Mouse (Mus musculus) E14TG2a.4 (cell line): ENCODE results near the gene Efnb2.

Experiments used
- H3K27me3 ChIP-seq: 2 replicates; pipeline ENCODE4 v1.6.1; 2014; ENCODE audit warnings: low read length, control low read depth; ENCODE audit not compliant: insufficient read depth
- H3K36me3 ChIP-seq: 2 replicates; pipeline ENCODE4 v1.6.1; 2014; ENCODE audit warnings: low read length, control low read depth; ENCODE audit not compliant: insufficient read depth
- H3K4me1 ChIP-seq: replicated peaks from 2 replicates; pipeline ENCODE4 v1.6.1; 2014; ENCODE audit warnings: low read depth, low read length, control low read depth
- H3K4me3 ChIP-seq: replicated peaks from 2 replicates; pipeline ENCODE4 v1.5.1; 2014; ENCODE audit warnings: mild to moderate bottlenecking, low read length
- H3K9me3 ChIP-seq: 2 replicates; pipeline ENCODE4 v1.6.1; 2014; ENCODE audit warnings: low read length, control low read depth
- CTCF ChIP-seq: conservative IDR thresholded peaks from 2 replicates; pipeline ENCODE4 v1.5.1; 2014; ENCODE audit warnings: low read length
- NANOG ChIP-seq: IDR thresholded peaks from 2 replicates; pipeline ENCODE4 v1.6.1; 2014; ENCODE audit warnings: borderline replicate concordance, low read length, mixed read lengths
- POU5F1 ChIP-seq: IDR thresholded peaks from 2 replicates; pipeline ENCODE4 v1.6.1; 2014; ENCODE audit warnings: low read length, borderline replicate concordance

Efnb2 gene

GRCm38 (mm10) chr8:8661103-8661758 is at the start of gene Efnb2:
TSS of gene Efnb2 (minus strand) at chr8:8661242.
- Histone ChIP-seq H3K4me3 (peak within 1 kb of the TSS; percentile 90), H3K27me3 (peaks cover 17% of the 10 kb centered on the region), H3K4me1 (peaks cover 55% of the 10 kb centered on the region), H3K36me3 (peaks cover 27% of the 10 kb centered on the region), H3K9me3 (no peaks in the 10 kb centered on the region)
- TF ChIP-seq POU5F1, result no peak
- no peak for TF ChIP-seq CTCF
- TF ChIP-seq NANOG, result no peak

GRCm38 (mm10) chr8:8704813-8705212 is 43.8 kb upstream of the Efnb2 start:
- Histone ChIP-seq H3K4me3 (no peak overlapping the region), H3K4me1 (peaks cover 10% of the 10 kb centered on the region), H3K9me3 (no peaks in the 10 kb centered on the region), H3K27me3 (peaks cover 25% of the 10 kb centered on the region), H3K36me3 (no peaks in the 10 kb centered on the region)
- TF ChIP-seq NANOG, result no peak
- TF ChIP-seq POU5F1, result no peak
- no peak for TF ChIP-seq CTCF

- Histone ChIP-seq H3K4me1 (peaks cover 21% of the 10 kb centered on the region), H3K27me3 (peaks cover 24% of the 10 kb centered on the region), H3K36me3 (no peaks in the 10 kb centered on the region), H3K4me3 (no peak overlapping the region), H3K9me3 (no peaks in the 10 kb centered on the region)
- TF ChIP-seq NANOG (no peak), POU5F1 (no peak)
Observed at GRCm38 (mm10) chr8:8703668-8704067, 42.6 kb upstream of the Efnb2 start.

- Histone ChIP-seq H3K36me3 (no peaks in the 10 kb centered on the region), H3K4me1 (peaks cover 21% of the 10 kb centered on the region), H3K9me3 (no peaks in the 10 kb centered on the region), H3K4me3 (no peak overlapping the region), H3K27me3 (peaks cover 17% of the 10 kb centered on the region)
- TF ChIP-seq NANOG, result no peak
- TF ChIP-seq POU5F1, result no peak
- TF ChIP-seq CTCF, result no peak
Observed at GRCm38 (mm10) chr8:8700821-8701220, 39.8 kb upstream of the Efnb2 start.

- no peaks in the 10 kb centered on the region for H3K9me3 ChIP-seq
- no peak overlapping the region for H3K4me3 ChIP-seq
- H3K4me1 ChIP-seq, result peaks cover 22% of the 10 kb centered on the region
- H3K36me3 ChIP-seq, result no peaks in the 10 kb centered on the region
- peaks cover 16% of the 10 kb centered on the region; the same call in 1 of the 2 replicates for H3K27me3 ChIP-seq
- TF ChIP-seq NANOG (no peak), POU5F1 (no peak), CTCF (no peak)
Observed at GRCm38 (mm10) chr8:8700229-8700628, 39.2 kb upstream of the Efnb2 start.

GRCm38 (mm10) chr8:8690146-8691092 is 29.4 kb upstream of the Efnb2 start, which contains the start of gene Arglu1:
TSS of gene Arglu1 (minus strand) at chr8:8690521.
- peaks cover 20% of the 10 kb centered on the region for H3K27me3 ChIP-seq
- TF ChIP-seq POU5F1 (no peak), NANOG (no peak), CTCF (no peak)
- H3K36me3 ChIP-seq, result peaks cover 30% of the 10 kb centered on the region
- no peaks in the 10 kb centered on the region for H3K9me3 ChIP-seq
- H3K4me1 ChIP-seq, result peaks cover 49% of the 10 kb centered on the region
- H3K4me3 ChIP-seq, result peak within 1 kb of the TSS; percentile 90

- H3K9me3 ChIP-seq, result no peaks in the 10 kb centered on the region
- no peak for TF ChIP-seq POU5F1
- TF ChIP-seq NANOG, result no peak
- TF ChIP-seq CTCF, result no peak
- peaks cover 35% of the 10 kb centered on the region for H3K36me3 ChIP-seq
- peak overlapping the region; percentile 90 for H3K4me3 ChIP-seq
- H3K27me3 ChIP-seq, result peaks cover 16% of the 10 kb centered on the region
- H3K4me1 ChIP-seq, result peaks cover 49% of the 10 kb centered on the region
Observed at GRCm38 (mm10) chr8:8689454-8690145, 28.6 kb upstream of the Efnb2 start.
